Mouse (Mus musculus): ENCODE measurements around the gene Hoxb1.

Hoxb1 gene

GRCm38 (mm10) chr11:96350341-96350624, 15.3 kb upstream of the Hoxb1 start, which contains the start of gene Hoxb2:
Hoxb2 (plus strand) TSS chr11:96350525.
- DNase-seq (ENCODE audit: low spot score) = no peak

DNA sequence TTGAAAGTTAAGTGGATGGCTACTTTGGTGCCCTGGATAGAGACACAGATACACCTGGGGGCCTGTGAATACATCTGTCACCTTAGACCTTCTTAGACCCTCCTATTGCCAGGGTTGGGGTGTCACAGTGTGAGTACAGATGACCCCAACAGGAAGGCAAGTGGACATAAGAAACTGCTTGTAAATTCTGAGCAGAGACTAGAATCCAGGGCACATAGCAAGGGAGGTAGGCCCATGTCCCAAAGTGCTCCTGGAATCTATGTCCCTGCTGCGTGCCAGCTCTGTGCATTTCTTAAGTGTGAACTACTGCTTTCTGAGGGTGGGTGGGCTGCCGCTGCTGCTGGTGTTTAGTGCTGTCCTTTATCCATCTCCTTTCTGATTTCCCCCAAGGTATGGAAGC, 14.8 kb upstream of the Hoxb1 start:
- DNase-seq (ENCODE audit: low spot score) = no peak

DNA sequence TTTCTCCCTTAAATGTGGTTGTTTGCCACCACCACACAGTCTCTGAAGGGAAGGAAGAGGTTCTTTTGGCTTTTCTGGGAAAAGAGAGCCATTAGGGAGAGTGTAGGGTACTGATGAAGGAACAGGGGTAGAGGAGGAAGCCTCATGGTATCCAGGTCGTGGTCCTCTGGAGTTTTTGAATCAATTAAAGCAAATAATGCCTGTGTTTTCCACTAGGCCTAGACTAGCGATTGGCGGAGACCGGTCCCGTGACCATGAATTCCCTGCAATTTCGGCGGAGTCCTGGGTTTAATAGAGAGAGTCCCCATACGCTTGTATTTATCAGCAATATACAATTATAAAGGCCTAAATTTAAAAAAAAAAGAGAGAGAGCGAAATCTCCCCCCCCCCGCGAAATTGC, 14.2 kb upstream of the Hoxb1 start:
- DNase-seq (ENCODE audit: low spot score) = no peak

DNA sequence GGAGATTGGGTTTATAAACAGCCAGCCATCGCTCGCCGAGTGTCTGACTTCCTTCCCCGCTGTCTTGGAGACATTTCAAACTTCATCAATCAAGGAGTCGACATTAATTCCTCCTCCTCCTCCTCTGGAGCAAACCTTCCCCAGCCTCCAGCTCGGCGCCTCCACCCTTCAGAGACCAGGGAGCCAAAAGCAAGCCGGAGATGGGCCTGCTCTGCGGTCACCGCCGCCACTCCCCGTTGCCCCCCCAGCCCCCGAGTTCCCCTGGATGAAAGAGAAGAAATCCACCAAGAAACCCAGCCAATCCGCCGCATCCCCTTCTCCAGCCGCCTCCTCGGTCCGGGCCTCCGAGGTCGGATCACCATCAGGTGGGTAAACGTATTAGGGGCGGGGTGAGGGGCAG, 13.7 kb upstream of the Hoxb1 start:
- DNase-seq (ENCODE audit: low spot score) = no peak

DNA sequence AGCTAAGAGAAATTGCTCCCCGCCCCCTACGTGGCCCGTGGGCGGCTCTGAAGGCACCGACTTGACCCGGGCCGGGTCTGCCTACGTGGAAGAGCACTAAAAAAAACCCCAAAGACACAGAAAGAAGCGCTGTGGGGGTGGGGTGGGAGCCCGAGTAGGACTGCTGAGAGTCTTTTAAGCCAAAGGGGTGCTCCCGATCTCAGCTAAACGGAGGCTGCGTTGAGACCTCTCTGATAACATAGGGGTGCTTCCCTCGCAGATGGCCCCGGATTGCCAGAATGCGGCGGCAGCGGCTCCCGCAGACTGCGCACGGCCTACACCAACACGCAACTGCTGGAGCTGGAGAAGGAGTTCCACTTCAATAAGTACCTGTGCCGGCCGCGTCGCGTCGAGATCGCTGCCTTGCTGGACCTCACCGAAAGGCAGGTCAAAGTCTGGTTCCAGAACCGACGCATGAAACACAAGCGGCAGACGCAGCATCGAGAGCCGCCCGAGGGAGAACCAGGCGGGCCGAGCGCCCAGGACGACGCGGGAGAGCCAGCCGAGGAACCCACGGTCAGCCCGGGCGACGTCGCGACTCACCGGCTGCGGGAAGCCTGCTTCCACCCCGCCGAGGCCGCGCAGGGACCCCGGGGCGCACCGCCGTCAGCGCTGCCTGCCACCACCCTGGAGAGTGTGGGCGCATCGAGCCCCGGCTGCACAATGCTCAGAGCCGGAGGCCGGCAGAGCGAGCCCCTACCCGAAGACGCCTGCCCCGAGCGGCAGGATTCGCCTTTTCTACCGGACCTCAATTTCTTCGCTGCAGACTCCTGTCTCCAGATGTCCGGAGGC, 12.6 kb upstream of the Hoxb1 start:
- DNase-seq (ENCODE audit: low spot score) = no peak

DNA sequence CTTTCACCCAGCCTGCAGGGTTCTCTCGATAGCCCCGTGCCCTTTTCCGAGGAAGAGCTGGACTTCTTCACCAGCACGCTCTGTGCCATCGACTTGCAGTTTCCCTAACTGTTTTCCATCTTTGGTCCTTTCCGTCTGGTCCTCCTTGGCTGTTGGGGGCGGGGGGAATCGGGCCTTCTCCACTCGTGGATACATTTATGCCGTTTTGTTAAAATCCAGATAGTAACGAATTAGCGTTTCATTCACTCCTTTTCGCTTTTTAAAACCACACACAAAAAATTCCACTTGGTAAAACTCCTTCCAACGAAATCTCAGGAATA, 12.1 kb upstream of the Hoxb1 start:
- DNase-seq (ENCODE audit: low spot score) = no peak

- DNase-seq (ENCODE audit: low spot score) = no peak
Measured at GRCm38 (mm10) chr11:96353939-96354338, 11.6 kb upstream of the Hoxb1 start.

DNA sequence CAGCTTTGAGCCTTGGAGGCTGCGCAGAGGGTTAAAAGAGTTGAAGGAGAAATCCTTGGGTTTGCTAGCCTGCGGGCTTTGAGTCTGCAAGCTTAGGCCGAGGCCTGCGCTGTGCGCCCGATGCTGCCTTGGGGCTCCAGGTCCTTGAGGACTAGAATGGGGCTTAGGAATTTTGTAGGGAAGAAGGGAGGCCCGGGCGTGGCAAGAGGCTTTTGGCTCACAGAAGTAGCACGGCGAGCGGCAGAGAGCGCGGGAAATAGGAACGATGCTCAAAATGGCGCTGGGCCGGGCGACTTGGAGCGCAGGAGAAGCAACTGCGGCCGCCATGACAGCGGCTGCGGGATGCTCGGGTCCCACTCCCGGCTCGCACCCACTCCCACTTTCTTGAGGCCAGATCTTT, 11.2 kb upstream of the Hoxb1 start:
- DNase-seq (ENCODE audit: low spot score) = no peak

DNA sequence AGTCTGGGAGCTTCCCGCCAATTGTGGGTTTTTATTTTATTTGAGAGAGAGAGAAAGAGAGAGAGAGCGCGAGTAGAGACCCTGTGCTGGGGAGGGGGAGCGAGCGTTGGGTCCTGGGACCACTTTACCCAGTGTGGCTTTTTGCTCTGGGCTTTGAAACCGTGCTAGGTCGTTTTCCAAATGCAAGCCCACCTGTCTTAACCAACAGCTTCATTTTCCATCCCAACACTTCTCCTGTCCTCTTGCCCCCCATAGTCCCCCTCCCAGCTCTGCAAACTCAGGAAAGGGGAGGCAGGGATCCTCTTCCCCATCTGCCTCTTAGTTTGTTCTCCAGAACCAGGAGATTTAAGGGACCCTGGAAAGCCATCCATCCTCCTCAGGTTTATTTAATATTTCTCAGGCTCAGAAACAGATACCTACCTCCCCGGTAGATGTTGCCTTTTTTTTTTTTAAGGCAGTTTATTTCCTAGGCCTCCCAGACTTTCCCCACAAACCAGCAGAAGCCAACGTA, 10.7 kb upstream of the Hoxb1 start:
- no peak for DNase-seq (ENCODE audit: low spot score)

DNA sequence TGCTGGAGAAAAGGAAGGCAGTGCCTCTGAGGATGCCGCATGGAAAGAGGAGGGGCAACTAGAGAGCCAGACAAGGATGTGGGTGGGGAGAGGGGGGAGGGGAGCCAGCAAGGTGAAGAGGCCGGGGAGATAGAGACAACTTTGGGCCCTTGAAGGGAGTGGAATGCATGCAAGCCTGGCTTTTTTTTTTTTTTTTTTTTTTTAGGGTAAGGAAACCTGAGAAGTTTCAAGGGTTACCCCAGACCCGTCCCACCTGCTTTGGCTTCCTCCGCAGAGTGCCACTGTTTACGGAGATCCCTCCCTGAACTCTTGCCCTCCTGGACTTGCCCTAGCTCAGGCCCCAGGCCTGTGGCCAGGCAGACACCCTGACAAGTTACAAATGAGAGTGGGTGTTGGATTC, 1.7 kb upstream of the Hoxb1 start:
- DNase-seq (ENCODE audit: low spot score) = no peak

DNA sequence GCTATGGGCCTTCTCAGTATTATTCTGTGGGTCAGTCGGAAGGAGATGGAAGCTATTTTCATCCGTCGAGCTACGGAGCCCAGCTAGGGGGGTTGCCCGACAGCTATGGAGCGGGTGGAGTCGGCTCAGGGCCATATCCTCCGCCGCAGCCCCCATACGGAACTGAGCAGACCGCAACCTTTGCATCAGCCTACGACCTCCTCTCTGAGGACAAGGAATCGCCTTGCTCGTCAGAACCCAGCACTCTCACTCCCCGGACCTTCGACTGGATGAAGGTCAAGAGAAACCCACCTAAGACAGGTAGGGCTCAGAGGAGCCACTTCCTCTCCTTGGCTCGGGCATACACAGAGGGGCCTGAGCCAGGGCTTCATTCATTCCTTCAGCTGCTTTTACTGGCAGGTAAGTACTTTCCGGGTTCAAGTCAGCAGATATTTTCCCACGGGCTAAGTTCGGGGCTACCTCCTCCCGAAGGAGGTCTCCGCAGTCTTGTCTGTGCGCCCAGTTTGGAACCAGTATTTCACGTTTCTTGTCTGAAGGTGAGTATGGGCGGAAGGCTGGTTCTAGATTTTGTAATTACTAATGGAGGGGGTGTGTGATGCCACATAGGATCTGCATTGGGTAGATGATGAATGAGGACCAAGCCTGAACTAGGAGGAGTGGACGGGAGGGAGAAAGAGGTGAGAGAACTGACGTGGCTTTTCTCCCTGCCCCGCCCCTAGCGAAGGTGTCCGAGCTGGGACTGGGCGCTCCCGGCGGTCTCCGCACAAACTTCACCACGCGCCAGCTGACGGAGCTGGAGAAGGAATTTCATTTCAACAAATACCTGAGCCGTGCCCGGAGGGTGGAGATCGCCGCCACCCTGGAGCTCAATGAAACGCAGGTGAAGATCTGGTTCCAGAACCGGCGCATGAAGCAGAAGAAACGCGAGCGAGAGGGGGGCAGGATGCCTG, 815 bp downstream of the Hoxb1 start:
- no peak for DNase-seq (ENCODE audit: low spot score)

GRCm38 (mm10) chr11:96367141-96367540, 1.6 kb downstream of the Hoxb1 start:
- no peak for DNase-seq (ENCODE audit: low spot score)

- DNase-seq (ENCODE audit: low spot score) = no peak
Measured at GRCm38 (mm10) chr11:96368686-96369085, 3.1 kb downstream of the Hoxb1 start.

DNA sequence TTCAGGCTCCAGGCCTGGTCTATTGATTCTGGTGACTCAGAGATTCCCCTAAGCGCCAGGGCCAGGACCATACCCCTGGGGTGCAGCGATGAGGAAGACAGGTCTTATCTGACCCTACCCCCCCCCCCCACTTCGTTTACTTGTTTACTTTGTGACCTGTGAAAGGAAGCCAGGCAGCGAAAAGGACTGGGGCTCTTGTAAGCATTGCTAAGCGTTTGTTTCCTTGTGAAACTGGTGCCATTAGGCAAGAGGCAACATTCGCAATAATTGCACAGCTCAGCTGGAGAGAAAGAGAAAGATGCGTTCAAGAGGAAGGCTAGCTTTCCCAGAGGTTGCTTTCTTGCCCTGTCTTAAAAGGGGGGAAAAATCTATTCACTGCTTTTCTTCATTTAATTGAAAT, 3.6 kb downstream of the Hoxb1 start:
- no peak for DNase-seq (ENCODE audit: low spot score)

DNA sequence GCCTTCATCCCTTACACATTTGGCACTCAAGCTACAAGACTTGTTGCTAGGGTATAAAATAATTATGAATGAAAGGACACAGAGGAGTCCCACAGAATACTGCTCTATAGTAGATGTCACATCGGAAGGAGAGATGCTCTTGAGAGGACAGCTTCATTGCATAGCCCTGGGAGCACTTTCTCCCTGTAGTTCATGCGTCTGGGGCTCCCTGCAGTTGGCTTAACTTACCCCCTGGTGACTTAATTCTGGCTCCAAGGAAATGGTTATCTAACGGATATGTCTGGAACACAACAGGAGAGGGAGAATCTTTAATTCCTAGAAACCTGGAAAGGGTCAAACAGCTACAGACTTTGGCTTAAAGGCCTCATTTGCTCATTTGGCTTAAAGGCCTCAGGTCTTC, 6.2 kb downstream of the Hoxb1 start:
- DNase-seq (ENCODE audit: low spot score) = no peak

DNA sequence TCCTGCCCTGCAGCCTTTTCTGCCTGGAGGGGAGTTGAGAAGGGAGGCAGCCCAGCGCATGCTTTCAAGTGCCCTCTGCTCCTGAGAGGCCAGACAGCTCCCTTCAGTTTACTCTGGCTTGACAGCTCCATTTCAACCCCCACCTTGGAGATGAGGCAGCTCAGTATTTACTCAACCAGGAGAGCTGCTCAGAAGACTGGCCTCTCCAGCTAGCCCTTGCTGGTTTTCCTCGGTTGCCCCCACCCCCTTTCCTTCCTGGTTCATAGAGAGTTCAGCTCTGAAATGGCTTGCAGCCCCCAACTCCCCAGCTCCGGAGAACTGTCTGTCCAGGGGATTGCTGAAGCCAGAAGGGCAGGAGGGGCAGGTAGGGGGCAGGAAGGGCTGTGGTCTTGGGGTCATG, 7.0 kb downstream of the Hoxb1 start:
- DNase-seq (ENCODE audit: low spot score) = no peak

- DNase-seq (ENCODE audit: low spot score) = no peak
Measured at GRCm38 (mm10) chr11:96374810-96375209, 9.3 kb downstream of the Hoxb1 start.

DNA sequence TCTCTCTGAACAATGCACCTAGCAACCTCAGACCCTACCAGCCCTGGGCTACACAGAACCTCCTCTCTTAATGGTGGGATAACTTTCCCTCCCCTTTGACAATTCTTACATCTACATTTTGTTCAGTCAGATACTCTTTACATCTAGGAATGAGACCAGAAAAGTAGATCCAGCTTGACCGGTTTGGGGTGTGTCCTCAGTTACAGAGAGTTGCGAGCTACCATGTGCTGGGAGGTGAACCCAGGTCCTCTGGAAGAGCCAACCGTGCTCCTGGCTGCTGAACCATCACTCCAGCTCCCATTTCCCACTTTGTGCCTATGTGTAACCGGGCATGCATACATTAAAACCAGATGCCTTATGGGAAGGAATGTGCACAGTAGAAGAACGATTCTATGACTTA, 17.8 kb downstream of the Hoxb1 start:
- no peak for DNase-seq (ENCODE audit: low spot score)

- no peak for DNase-seq (ENCODE audit: low spot score)
Measured at GRCm38 (mm10) chr11:96387635-96388034, 22.1 kb downstream of the Hoxb1 start.

DNA sequence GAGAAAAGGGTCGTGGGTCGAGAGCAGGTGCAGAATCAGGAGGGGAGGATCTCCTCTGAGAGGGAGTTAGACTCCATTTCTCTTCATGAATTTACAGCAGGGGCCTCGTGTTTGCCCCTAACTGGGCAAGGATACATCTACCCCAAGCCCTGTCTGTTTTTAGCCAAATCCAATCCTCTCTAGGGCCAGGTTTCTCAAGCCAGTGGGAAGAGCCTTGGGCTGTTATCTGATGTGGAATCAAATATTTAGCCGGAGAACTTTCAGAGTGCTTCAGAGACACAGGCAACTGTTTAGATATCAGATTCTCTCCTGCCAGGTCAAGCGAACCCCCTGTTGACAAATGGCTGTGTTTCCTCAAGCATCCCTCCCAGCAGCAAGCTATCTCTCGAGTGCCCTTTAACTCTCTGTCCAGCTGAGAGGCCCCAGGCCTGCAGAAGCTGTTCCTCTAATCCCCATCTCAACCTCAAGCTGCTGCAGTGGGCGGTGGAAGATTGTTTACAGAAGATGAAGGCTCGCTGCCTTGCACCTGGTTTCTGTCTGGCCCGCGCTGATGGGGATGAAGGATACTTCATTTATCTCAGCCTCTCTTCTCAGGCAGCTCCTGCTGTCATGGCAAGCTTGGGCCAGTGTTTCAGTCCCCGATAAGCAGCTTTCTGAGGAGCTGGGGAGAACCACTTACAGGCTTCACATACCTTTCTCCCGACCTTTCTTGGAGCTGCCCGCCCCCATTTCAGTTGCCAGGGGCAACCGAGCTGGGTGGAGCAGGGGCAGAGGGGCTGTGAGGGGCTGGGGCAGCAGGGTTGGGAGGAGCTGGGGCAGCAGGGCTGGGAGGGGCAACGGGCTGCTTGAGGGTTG, 31.4 kb downstream of the Hoxb1 start:
- DNase-seq (ENCODE audit: low spot score) = no peak

GRCm38 (mm10) chr11:96397806-96398335, 32.3 kb downstream of the Hoxb1 start:
- no peak for DNase-seq (ENCODE audit: low spot score)

GRCm38 (mm10) chr11:96399923-96400322, 34.4 kb downstream of the Hoxb1 start:
- DNase-seq (ENCODE audit: low spot score) = no peak
